10 mouse cellular contexts compared by ENCODE assay signal in genomic region chr17:64685216-64685903, GRCm38 (mm10).
DNase-seq lines count a peak whose midpoint lies in the region; TF ChIP-seq lines count a peak whose summit lies in the region.
"Had no signal": no experiment of that assay in that cellular context is flagged by ENCODE, and none has a peak within 500 bp of the region (broad histone marks: within the 10 kb centered on the region; RNA-seq: fewer than 3 reads in every experiment).

No protein-coding gene starts in this region.

- H3K4me2 ChIP-seq in myocyte (ENCODE audit: low read depth): no peak overlapping the region

- peaks cover 67% of the 10 kb centered on the region for H3K36me3 ChIP-seq in myocyte (ENCODE audit: control insufficient read depth, insufficient read depth)

- TF ChIP-seq POLR2A in myocyte (IDR thresholded peaks at IDR 0.05; ENCODE audit: insufficient read length, low read depth): no peak

- peak; percentile 14 to 15 for DNase-seq in layer of hippocampus, postnatal 36 days
- no peak for DNase-seq in layer of hippocampus, adult 9-10 months (ENCODE audit: low spot score)
- DNase-seq in cerebellum, adult 9-10 months: peak; percentile 32
- DNase-seq in heart, postnatal 25 days (ENCODE audit: low spot score): peak; percentile 41
- no peak for DNase-seq in c-Kit-positive CD71-positive TER-119-positive erythroid progenitor cells, embryonic 14.5 days (ENCODE audit: low spot score)
- DNase-seq in left cerebral cortex, postnatal 36 days (ENCODE audit: low spot score in 2 of 2): no peak
- no peak for DNase-seq in layer of hippocampus, adult 9-11 months
- DNase-seq: retina, postnatal 1 day had no signal

- no peak overlapping the region for H3K4me3 ChIP-seq in myocyte
- H3K4me3 ChIP-seq: forebrain, embryonic 10.5 days had no signal

- H3ac ChIP-seq in myocyte (ENCODE audit: control insufficient read depth, insufficient read length): no peak overlapping the region

- H3K27me3 ChIP-seq in myocyte (ENCODE audit: control insufficient read depth, insufficient read depth, insufficient read length): no peaks in the 10 kb centered on the region

- no peaks in the 10 kb centered on the region for H3K79me2 ChIP-seq in myocyte (ENCODE audit: control insufficient read depth, insufficient read depth)

- intact Hi-C loops in heart, postnatal 25 days (cut with DNase I): no loop called here
- intact Hi-C loops in left cerebral cortex, postnatal 36 days (cut with DNase I): no loop called here

TF ChIP-seq in myocyte, 11 proteins besides CTCF, POLR2A, EP300 and RAD21:
- TF ChIP-seq MYOD1 (IDR thresholded peaks at IDR 0.05; ENCODE audit: control insufficient read depth in 1 of 3, insufficient read length in 2 of 3, low read depth in 2 of 3): peak; percentile 37 to 84 (median 53)
- TF ChIP-seq MAX (IDR thresholded peaks at IDR 0.05; ENCODE audit: low read depth): no peak
- TF ChIP-seq MYOG (IDR thresholded peaks at IDR 0.05; ENCODE audit: control insufficient read depth in 1 of 3, insufficient read depth in 1 of 3, insufficient read length in 2 of 3, low read depth in 2 of 3): peak; percentile 53 to 85 (median 58)

Comparison
In these comparisons a context has a peak if more than half of its experiments do, and no peak if none do; other contexts are left out.
1. DNase-seq: peak in layer of hippocampus, postnatal 36 days (2 of 2), cerebellum, adult 9-10 months (single experiment) and heart, postnatal 25 days (single experiment); none in layer of hippocampus, adult 9-10 months (single experiment), c-Kit-positive CD71-positive TER-119-positive erythroid progenitor cells, embryonic 14.5 days (single experiment), left cerebral cortex, postnatal 36 days (0 of 2) and layer of hippocampus, adult 9-11 months (single experiment).